Mouse (Mus musculus) forebrain, embryonic 16.5 days (tissue): ENCODE measurements at regions not wholly inside any gene's neighbourhood (a gene's known extent, or its start where the extent isn't known, plus 50 kb on each side); places are given as distances from the start of the nearest gene placed in this dataset.

Experiments
- ATAC-seq: fragments of 200-750 bp; cut with Nextera tagmentation; 2 replicates; pipeline ENCODE4 v1.8.0; 2017; ENCODE audit warnings: mild to moderate bottlenecking, moderate library complexity
- H3K27ac ChIP-seq: fragments of 300-500 bp; sonication (generic); 2 replicates; pipeline ENCODE4 v1.5.1; 2014; ENCODE audit warnings: low read length, control low read depth
- H3K27me3 ChIP-seq: fragments of 300-500 bp; sonication (generic); replicated peaks from 2 replicates; pipeline ENCODE4 v1.6.1; 2014; ENCODE audit warnings: low read length; ENCODE audit not compliant: control insufficient read depth, insufficient read depth
- H3K36me3 ChIP-seq: fragments of 300-500 bp; sonication (generic); 2 replicates; pipeline ENCODE4 v1.6.1; 2014; ENCODE audit not compliant: control insufficient read depth, insufficient read depth
- H3K4me1 ChIP-seq: fragments of 300-500 bp; sonication (generic); replicated peaks from 2 replicates; pipeline ENCODE4 v1.6.1; 2014; ENCODE audit warnings: low read length; ENCODE audit not compliant: control insufficient read depth, insufficient read depth
- H3K4me2 ChIP-seq: fragments of 300-500 bp; sonication (generic); 2 replicates; pipeline ENCODE4 v1.6.1; 2014; ENCODE audit warnings: mild to moderate bottlenecking, low read length, control low read depth
- H3K4me3 ChIP-seq: fragments of 300-500 bp; sonication (generic); replicated peaks from 2 replicates; pipeline ENCODE4 v1.5.1; 2014; ENCODE audit warnings: mild to moderate bottlenecking, low read length, control low read depth
- H3K9ac ChIP-seq: fragments of 300-500 bp; sonication (generic); replicated peaks from 2 replicates; pipeline ENCODE4 v1.6.1; 2014; ENCODE audit warnings: low read depth, low read length, control low read depth
- H3K9me3 ChIP-seq: fragments of 300-500 bp; sonication (generic); 2 replicates; pipeline ENCODE4 v1.6.1; 2016; ENCODE audit warnings: low read length; ENCODE audit not compliant: control insufficient read depth
- WGBS: fragments of 180-500 bp; shearing (Covaris S2); extraction: QIAGEN DNeasy Blood & Tissue Kit; methylation state at CpG from one replicate; pipeline ENCODE4 v1.1.7; 2014; 5-methylcytosine and 5-hydroxymethylcytosine counted together

DNA sequence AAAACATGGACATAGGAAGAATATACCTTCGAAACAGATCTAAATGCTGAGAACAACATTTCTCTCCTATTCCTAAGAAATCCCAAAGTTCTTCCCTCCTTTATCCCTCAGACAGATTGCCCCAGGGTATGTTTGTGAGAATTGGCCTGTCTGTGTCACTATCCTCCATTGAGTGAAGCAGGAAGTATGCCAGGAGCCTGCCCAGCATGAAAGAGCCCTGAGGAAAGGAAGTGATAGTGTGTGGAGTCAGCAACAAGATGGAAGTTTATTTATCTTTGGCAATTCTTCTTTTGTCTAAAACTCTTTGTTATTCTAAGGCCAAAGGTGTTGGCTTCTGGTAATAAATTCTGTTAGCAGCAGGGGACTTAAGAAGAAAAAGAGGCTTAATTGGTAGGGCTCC lies 211.2 kb downstream of the Nfkbiz start:
- no peak for ATAC-seq
- no peaks in the 10 kb centered on the region for H3K36me3 ChIP-seq
- no peak overlapping the region for H3K4me2 ChIP-seq
- WGBS: 82% methylated on average over 1 of the region's 1 CpGs
- H3K4me3 ChIP-seq: no peak overlapping the region
- 0 out of 2 replicates have a peak, but pooled peaks cover 2% of the 10 kb centered on the region for H3K9me3 ChIP-seq
- no peak overlapping the region for H3K9ac ChIP-seq
- no peaks in the 10 kb centered on the region for H3K27me3 ChIP-seq
- no peak overlapping the region for H3K27ac ChIP-seq
- no peaks in the 10 kb centered on the region for H3K4me1 ChIP-seq

DNA sequence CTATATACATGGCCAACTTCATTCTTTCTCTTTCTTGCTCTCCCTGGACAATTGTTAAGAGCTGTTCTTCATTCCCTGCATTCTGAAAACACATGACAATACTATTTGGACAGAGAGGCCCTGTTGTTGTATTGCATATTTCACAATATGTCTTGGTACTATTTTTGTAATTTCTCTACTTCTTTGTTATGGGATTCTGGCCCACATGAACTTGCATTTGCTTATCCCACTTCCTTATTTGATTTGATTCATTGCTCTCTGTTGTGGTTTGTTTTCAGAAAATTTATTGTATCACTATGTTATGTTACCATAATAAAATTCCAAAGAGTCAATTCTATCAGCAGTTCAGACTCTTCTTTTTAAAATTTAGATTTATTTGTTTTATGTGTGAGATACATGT lies 215.3 kb downstream of the Nfkbiz start:
- no peaks in the 10 kb centered on the region for H3K4me1 ChIP-seq

DNA sequence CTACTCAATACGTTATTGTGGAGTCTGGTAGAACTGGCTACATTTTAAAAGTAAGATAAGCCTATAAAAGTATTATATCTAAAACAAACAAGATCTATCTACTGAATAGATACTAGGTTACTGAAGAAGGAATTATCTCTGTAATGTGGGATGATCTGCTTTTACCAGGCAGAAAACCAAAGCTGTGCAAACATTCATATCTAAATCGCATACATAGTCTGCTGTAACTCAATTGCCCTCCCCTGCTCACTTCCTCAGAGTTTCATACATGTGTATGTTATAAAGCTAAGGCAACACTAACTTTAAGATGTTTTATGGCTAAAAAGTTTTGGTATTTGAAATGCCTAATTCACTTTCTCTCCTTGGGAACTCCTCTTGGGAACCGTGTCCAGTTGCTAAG lies 219.0 kb downstream of the Nfkbiz start:
- H3K36me3 ChIP-seq: no peaks in the 10 kb centered on the region
- H3K27ac ChIP-seq: no peak overlapping the region
- no peak overlapping the region for H3K4me3 ChIP-seq
- ATAC-seq: no peak
- 86% methylated on average over 3 of the region's 3 CpGs for WGBS
- H3K4me1 ChIP-seq: no peaks in the 10 kb centered on the region
- no peaks in the 10 kb centered on the region for H3K9me3 ChIP-seq
- no peaks in the 10 kb centered on the region for H3K27me3 ChIP-seq
- H3K9ac ChIP-seq: no peak overlapping the region
- H3K4me2 ChIP-seq: no peak overlapping the region

More for the DNA sequence above, 215.3 kb downstream of the Nfkbiz start:
- H3K4me2 ChIP-seq: no peak overlapping the region
- H3K27me3 ChIP-seq: no peaks in the 10 kb centered on the region
- no peak overlapping the region for H3K9ac ChIP-seq
- ATAC-seq: no peak
- no peaks in the 10 kb centered on the region for H3K36me3 ChIP-seq
- H3K9me3 ChIP-seq: 0 out of 2 replicates have a peak, but pooled peaks cover 2% of the 10 kb centered on the region
- no peak overlapping the region for H3K4me3 ChIP-seq
- no peak overlapping the region for H3K27ac ChIP-seq

DNA sequence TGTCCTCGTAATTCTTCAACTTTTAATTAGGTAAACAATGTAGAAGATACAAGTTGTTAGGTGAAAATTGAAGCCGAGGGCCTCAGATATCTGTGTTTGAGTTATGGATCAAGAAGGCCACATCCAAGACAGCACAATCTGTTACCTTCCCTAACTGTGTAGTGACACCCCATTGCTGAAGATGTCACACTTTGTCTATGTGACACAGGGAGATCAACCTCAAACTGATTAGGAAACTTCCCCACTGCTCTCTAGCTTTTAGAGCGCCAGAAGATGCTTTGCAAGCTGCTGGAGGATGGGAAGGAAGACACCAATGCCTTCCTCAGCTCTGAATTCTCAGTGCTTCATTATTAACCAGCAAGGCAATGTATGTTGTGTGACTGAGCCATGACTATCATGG lies 220.7 kb downstream of the Nfkbiz start:
- no peaks in the 10 kb centered on the region for H3K4me1 ChIP-seq
- 89% methylated on average over 3 of the region's 3 CpGs for WGBS
- ATAC-seq: no peak

DNA sequence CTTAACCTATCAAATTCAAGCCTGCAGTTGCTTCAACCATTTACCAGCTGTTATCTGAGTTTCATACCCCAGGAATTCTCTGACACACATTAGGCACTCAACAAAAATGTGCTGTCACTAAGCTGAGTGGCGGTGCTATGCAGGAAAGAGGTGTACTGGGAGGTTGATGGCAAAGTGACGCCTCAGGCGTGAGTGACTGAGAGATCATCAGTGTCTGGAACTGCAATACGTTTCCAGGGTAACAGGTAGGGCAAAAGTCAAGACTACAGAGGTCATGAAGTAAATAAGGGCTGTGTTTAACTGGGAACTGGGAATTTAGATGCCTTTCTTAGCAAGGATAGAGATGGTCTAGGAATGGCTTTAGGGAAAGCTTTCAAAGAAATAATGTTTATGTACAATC lies 221.2 kb downstream of the Nfkbiz start:
- Histone ChIP-seq H3K4me1 (no peaks in the 10 kb centered on the region), H3K9me3 (no peaks in the 10 kb centered on the region), H3K27me3 (no peaks in the 10 kb centered on the region), H3K9ac (no peak overlapping the region), H3K4me2 (no peak overlapping the region), H3K27ac (no peak overlapping the region), H3K36me3 (no peaks in the 10 kb centered on the region), H3K4me3 (no peak overlapping the region)
- 82% methylated on average over 4 of the region's 4 CpGs for WGBS
- ATAC-seq: no peak

More for the DNA sequence above, 220.7 kb downstream of the Nfkbiz start:
- Histone ChIP-seq H3K9ac (no peak overlapping the region), H3K27ac (no peak overlapping the region), H3K4me2 (no peak overlapping the region), H3K9me3 (no peaks in the 10 kb centered on the region), H3K4me3 (no peak overlapping the region), H3K36me3 (no peaks in the 10 kb centered on the region), H3K27me3 (no peaks in the 10 kb centered on the region)

DNA sequence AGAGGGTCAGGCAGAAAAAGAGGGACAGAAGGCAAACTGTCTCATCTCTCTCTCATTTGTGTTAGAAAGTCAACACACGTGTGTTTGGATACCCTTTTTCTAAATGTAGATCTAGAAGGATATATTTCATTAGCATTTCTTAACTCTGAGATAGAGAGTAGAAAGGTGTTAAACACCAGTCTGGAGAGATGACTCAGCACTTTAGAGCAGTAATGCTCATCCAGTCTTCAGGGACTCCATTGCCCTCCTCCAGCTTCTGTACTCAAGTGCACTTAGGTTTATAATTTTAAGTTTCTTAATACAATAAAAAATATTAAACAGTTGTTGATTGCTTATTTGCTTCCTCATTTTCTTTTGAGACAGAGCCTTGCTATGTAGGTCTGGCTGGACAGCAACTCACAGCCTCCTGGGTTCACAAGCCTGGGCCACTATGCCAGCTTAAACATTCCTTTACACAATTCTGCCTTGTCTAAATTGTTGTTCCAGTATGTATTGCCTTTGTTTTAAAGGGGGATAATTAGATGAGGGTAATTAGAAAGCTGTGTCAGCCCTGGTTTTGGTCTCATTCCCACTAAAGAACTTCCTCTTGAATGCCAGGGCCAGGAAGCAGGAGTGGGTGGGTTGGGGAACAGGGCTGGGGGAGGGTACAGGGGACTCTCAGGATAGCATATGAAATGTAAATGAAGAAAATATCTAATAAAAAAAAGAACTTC lies 222.1 kb downstream of the Nfkbiz start:
- 83% methylated on average over 1 of the region's 1 CpGs for WGBS
- no peak overlapping the region for H3K9ac ChIP-seq
- H3K36me3 ChIP-seq: no peaks in the 10 kb centered on the region
- H3K4me1 ChIP-seq: no peaks in the 10 kb centered on the region
- no peaks in the 10 kb centered on the region for H3K27me3 ChIP-seq
- no peak overlapping the region for H3K4me2 ChIP-seq
- no peak for ATAC-seq
- no peak overlapping the region for H3K27ac ChIP-seq
- H3K9me3 ChIP-seq: no peaks in the 10 kb centered on the region
- no peak overlapping the region for H3K4me3 ChIP-seq

DNA sequence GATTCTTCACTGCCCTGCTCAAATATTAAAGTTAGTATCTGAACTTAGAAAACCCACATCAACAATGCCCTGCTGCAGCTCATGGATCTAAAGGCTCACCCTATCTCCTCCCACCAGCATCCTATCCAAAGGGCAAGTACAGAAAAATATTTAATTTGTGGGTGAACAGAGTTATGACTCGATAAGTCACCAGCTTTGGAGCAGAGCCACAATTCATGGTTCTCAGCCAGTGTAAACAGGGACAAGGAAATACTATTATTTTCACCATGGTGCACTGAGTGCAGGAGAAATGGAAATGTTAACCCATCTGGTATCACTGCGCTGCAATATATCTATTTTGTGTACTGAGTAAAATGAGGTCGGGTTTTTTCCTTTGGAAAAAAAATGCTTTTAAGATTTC lies 225.8 kb downstream of the Nfkbiz start:
- H3K4me1 ChIP-seq: no peaks in the 10 kb centered on the region
- no peak overlapping the region for H3K4me3 ChIP-seq
- H3K27me3 ChIP-seq: no peaks in the 10 kb centered on the region
- H3K9ac ChIP-seq: no peak overlapping the region
- no peak overlapping the region for H3K4me2 ChIP-seq
- no peak for ATAC-seq
- WGBS: 93% methylated on average over 3 of the region's 3 CpGs
- H3K36me3 ChIP-seq: no peaks in the 10 kb centered on the region
- no peak overlapping the region for H3K27ac ChIP-seq
- peaks cover 3% of the 10 kb centered on the region; the same call in 1 of the 2 replicates for H3K9me3 ChIP-seq

DNA sequence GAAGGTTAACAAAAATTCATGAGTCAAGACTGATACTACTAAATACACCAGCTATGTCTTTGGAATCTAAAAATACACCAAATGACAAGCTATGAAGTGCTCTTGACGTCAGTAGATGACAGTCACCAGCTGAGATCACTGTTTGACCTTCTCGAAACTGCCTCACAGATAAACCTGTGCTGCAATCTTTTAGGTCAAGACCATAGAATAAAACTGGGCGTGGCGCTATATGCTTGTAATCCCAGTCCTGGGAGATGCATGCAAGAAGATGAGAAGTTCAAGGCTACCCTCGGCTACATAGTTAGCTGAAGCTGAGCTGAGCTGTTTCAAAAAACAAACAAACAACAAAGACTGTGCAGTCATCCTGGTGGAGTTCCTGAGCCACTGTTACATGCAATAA lies 226.7 kb downstream of the Nfkbiz start:
- no peaks in the 10 kb centered on the region for H3K4me1 ChIP-seq
- peaks cover 3% of the 10 kb centered on the region; the same call in 1 of the 2 replicates for H3K9me3 ChIP-seq
- H3K9ac ChIP-seq: no peak overlapping the region
- no peak overlapping the region for H3K4me3 ChIP-seq
- H3K36me3 ChIP-seq: no peaks in the 10 kb centered on the region
- H3K27ac ChIP-seq: no peak overlapping the region
- WGBS: 87% methylated on average over 5 of the region's 5 CpGs
- H3K27me3 ChIP-seq: no peaks in the 10 kb centered on the region
- no peak overlapping the region for H3K4me2 ChIP-seq
- ATAC-seq: no peak

DNA sequence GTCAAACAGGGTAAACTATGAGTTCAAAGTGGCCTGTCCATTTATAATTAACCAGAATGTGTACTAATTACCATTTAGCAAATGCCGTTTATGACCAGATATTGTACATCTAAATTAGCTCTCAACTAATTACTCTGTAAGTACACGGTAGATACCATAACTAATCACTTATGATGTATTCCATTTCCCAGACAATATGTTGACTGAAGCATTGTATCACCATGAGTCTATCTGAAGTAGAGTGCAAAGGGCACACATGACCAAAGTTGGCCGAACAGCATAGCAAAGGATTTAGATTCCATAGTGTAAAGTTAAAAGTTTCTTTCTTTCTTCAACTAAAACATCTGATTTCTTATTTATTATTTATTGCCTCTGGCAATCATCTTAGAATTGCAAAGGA lies 227.5 kb downstream of the Nfkbiz start:
- Histone ChIP-seq H3K4me3 (no peak overlapping the region), H3K36me3 (no peaks in the 10 kb centered on the region), H3K4me2 (no peak overlapping the region), H3K27me3 (no peaks in the 10 kb centered on the region), H3K4me1 (no peaks in the 10 kb centered on the region), H3K9ac (no peak overlapping the region), H3K9me3 (peaks cover 3% of the 10 kb centered on the region; the same call in 1 of the 2 replicates), H3K27ac (no peak overlapping the region)
- no peak for ATAC-seq
- 83% methylated on average over 3 of the region's 3 CpGs for WGBS

DNA sequence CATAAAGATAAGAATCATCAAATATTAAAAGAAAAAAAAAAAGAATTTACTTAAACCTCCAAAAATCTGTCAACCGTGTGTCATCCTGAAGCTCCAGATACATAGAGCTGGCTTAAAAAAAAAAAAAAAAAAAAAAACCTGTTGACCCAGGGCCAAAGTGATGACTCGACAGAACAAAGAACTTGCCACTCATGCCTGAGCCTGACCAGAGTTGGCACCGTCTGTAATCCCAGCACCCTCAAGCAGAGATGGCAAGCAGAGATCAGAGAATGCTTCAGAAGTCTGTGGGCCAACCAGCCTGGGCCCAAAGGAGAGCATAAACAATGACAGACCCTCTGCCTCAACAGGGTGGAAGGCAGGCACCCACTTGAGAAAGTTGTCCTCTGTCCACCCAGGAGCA lies 230.3 kb downstream of the Nfkbiz start:
- ATAC-seq: no peak

More for the DNA sequence above, 230.3 kb downstream of the Nfkbiz start:
- WGBS: 80% methylated on average over 3 of the region's 3 CpGs
- no peak overlapping the region for H3K4me3 ChIP-seq
- H3K4me2 ChIP-seq: no peak overlapping the region
- no peaks in the 10 kb centered on the region for H3K4me1 ChIP-seq
- peaks cover 3% of the 10 kb centered on the region; the same call in 1 of the 2 replicates for H3K9me3 ChIP-seq
- H3K36me3 ChIP-seq: no peaks in the 10 kb centered on the region
- no peak overlapping the region for H3K27ac ChIP-seq
- no peak overlapping the region for H3K9ac ChIP-seq
- no peaks in the 10 kb centered on the region for H3K27me3 ChIP-seq
